Mouse (Mus musculus): ENCODE data around the gene Bsn. TPM values are rescaled to one million over a fixed set of nuclear protein-coding genes. Genes with fewer than 3 reads are reported as not detected.

Bsn gene
- polyA plus RNA-seq, 1 experiment from 2014 or later = 0.06 TPM

DNA sequence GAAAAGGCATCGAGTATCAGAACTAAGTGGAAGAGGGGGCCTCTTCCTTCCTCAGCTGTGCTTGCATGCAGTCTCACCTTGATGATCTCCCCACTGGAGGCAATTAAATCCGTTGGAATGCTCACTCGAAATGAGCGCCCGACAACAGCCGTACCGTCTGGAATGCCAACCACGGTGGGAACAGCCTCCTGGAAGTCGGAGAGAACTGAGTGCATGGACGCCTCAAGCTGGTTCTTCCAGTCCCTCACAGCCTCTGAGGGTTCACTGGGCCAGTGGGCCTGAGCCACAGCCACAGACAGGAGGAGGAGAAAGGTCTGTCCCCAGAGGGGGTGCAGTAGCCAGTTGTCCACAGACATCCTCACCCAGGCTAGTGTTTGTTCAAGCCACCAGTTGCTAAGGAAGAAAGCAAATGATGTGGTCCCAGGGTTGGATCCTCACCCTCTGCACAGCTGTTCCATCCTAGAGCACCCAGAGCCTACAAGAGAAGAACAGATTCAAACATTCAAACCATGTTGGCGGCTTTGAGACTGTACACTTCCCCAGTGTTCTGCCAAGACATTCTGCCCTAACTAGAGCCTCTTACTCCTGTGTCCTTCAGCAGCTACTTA is 27.9 kb upstream of the Bsn start:
- ATAC-seq = no peak
- H3K4me1 ChIP-seq (ENCODE audit: insufficient read depth, low read depth, low read length) = no peaks in the 10 kb centered on the region
- H3K9ac ChIP-seq (replicated peaks; ENCODE audit: low read depth) = no peak overlapping the region
- no peaks in the 10 kb centered on the region for H3K27me3 ChIP-seq (replicated peaks; ENCODE audit: insufficient read depth, low read length)
- H3K4me3 ChIP-seq (ENCODE audit: low read depth, low read length) = no peak overlapping the region
- 72% methylated on average over 11 of the region's 11 CpGs for WGBS
- TF ChIP-seq CTCF (IDR thresholded peaks at IDR 0.05) (no peak), EP300 (IDR thresholded peaks at IDR 0.05) (no peak)
- DNase-seq (ENCODE audit: low spot score) = no peak
- H3K9me3 ChIP-seq (ENCODE audit: low read length) = no peaks in the 10 kb centered on the region
- H3K36me3 ChIP-seq (ENCODE audit: insufficient read depth, low read length) = peaks cover 11% of the 10 kb centered on the region; the same call in 1 of the 2 replicates
- no peak overlapping the region for H3K4me2 ChIP-seq (replicated peaks; ENCODE audit: low read depth, low read length)
- H3K27ac ChIP-seq (ENCODE audit: low read length) = no peak overlapping the region

DNA sequence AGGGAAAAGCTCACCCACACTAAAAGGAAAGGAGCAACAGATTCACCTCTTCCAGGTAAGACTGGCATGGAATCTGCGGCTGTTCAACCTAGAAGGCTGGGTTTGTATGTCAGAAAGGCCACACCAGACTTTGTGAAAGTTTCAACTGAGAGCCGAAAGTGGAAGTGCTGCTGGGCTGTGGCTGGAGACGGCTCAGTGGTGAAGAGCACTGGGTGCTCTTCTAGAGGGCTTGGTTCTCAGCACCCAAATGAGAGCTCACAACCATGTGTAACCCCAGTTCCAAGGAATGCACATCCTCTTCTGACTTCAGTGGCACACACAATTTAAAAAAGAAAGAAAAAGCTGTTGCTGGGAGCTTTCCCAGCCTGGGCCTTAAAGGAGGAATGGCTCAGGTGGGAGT is 27.2 kb upstream of the Bsn start:
- Histone ChIP-seq H3K27me3 (replicated peaks; ENCODE audit: insufficient read depth, low read length) (no peaks in the 10 kb centered on the region), H3K27ac (ENCODE audit: low read length) (no peak overlapping the region), H3K4me1 (ENCODE audit: insufficient read depth, low read depth, low read length) (no peaks in the 10 kb centered on the region), H3K36me3 (ENCODE audit: insufficient read depth, low read length) (peaks cover 11% of the 10 kb centered on the region; the same call in 1 of the 2 replicates), H3K4me2 (replicated peaks; ENCODE audit: low read depth, low read length) (no peak overlapping the region), H3K4me3 (ENCODE audit: low read depth, low read length) (no peak overlapping the region), H3K9me3 (ENCODE audit: low read length) (no peaks in the 10 kb centered on the region), H3K9ac (replicated peaks; ENCODE audit: low read depth) (no peak overlapping the region)
- ATAC-seq = no peak
- DNase-seq (ENCODE audit: low spot score) = no peak
- 91% methylated on average over 3 of the region's 3 CpGs for WGBS
- TF ChIP-seq EP300 (IDR thresholded peaks at IDR 0.05) (no peak), CTCF (IDR thresholded peaks at IDR 0.05) (no peak)

DNA sequence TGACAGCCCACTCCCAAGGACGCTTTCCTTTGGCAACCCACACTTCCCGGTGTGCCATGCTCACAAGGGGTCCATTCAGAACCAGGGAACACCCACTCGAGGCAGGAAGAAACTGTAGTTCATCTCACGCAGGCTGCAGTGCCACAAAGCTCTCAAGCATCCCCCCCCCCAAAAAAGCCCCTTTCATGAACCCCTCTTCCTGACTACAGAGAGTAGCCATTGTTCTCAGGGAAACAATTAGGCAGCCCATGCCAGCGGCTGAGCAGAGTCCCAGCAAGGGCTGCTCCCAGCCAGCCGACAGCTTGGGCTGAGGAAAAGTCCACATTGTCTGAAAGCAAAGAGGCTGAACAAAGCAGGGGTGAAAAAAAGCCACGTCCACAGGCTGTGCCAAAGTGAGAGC is 22.9 kb upstream of the Bsn start:
- Histone ChIP-seq H3K9me3 (ENCODE audit: low read length) (no peaks in the 10 kb centered on the region), H3K4me1 (ENCODE audit: insufficient read depth, low read depth, low read length) (no peaks in the 10 kb centered on the region), H3K36me3 (ENCODE audit: insufficient read depth, low read length) (peaks cover 20% of the 10 kb centered on the region), H3K9ac (replicated peaks; ENCODE audit: low read depth) (no peak overlapping the region), H3K27ac (ENCODE audit: low read length) (no peak overlapping the region), H3K4me3 (ENCODE audit: low read depth, low read length) (no peak overlapping the region), H3K27me3 (replicated peaks; ENCODE audit: insufficient read depth, low read length) (no peaks in the 10 kb centered on the region), H3K4me2 (replicated peaks; ENCODE audit: low read depth, low read length) (no peak overlapping the region)
- DNase-seq (ENCODE audit: low spot score) (no peak), ATAC-seq (peak; percentile 67)
- TF ChIP-seq EP300 (IDR thresholded peaks at IDR 0.05) (no peak), CTCF (IDR thresholded peaks at IDR 0.05) (no peak)
- 33% methylated on average over 7 of the region's 7 CpGs for WGBS

DNA sequence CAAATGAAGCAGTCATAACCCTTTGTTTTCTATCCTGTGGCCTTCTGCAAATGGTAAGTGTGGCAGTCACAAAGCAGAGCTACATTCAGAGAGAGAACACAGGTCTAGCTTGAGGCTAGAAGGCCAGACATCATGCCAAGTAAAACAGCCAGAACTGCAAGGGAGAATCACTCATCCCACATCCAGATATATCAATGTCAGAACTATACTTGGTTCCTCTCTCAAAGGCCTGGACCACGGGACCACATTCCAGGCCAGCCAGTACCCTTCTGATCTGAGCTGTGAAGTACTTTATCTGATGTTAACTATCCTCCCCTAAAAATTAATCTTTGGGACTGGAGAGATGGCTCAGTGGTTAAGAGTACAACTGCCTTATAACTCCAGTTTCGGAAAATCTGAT is 22.2 kb upstream of the Bsn start:
- no peak for ATAC-seq
- Histone ChIP-seq H3K36me3 (ENCODE audit: insufficient read depth, low read length) (peaks cover 22% of the 10 kb centered on the region), H3K27ac (ENCODE audit: low read length) (no peak overlapping the region), H3K4me3 (ENCODE audit: low read depth, low read length) (no peak overlapping the region), H3K9ac (replicated peaks; ENCODE audit: low read depth) (no peak overlapping the region), H3K4me2 (replicated peaks; ENCODE audit: low read depth, low read length) (no peak overlapping the region), H3K27me3 (replicated peaks; ENCODE audit: insufficient read depth, low read length) (no peaks in the 10 kb centered on the region), H3K4me1 (ENCODE audit: insufficient read depth, low read depth, low read length) (no peaks in the 10 kb centered on the region), H3K9me3 (ENCODE audit: low read length) (no peaks in the 10 kb centered on the region)
- 67% methylated on average over 2 of the region's 2 CpGs for WGBS
- no peak for TF ChIP-seq EP300 (IDR thresholded peaks at IDR 0.05)
- TF ChIP-seq CTCF (IDR thresholded peaks at IDR 0.05) = no peak
- no peak for DNase-seq (ENCODE audit: low spot score)

DNA sequence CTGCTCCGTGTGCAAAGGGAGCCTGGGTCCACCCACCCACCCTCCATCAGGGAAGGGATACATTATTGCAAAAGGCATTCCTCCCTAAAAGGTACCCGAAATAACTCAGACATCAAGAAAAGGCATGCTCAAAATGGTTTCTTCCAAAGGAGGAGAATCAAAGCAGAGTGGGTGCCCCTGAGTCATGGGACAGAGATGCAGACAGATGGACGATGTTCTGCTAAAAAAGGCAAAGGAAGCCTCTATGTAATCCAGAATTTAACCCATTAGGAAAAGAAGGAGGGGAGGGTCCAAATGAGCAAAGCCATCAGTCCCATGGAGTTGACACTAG is 15.4 kb upstream of the Bsn start:
- TF ChIP-seq CTCF (IDR thresholded peaks at IDR 0.05) (no peak), EP300 (IDR thresholded peaks at IDR 0.05) (no peak)
- Histone ChIP-seq H3K4me2 (replicated peaks; ENCODE audit: low read depth, low read length) (no peak overlapping the region), H3K4me1 (ENCODE audit: insufficient read depth, low read depth, low read length) (0 out of 2 replicates have a peak, but pooled peaks cover 4% of the 10 kb centered on the region), H3K27me3 (replicated peaks; ENCODE audit: insufficient read depth, low read length) (no peaks in the 10 kb centered on the region), H3K4me3 (ENCODE audit: low read depth, low read length) (no peak overlapping the region), H3K9me3 (ENCODE audit: low read length) (no peaks in the 10 kb centered on the region), H3K36me3 (ENCODE audit: insufficient read depth, low read length) (peaks cover 15% of the 10 kb centered on the region), H3K27ac (ENCODE audit: low read length) (no peak overlapping the region), H3K9ac (replicated peaks; ENCODE audit: low read depth) (no peak overlapping the region)
- no peak for ATAC-seq
- no peak for DNase-seq (ENCODE audit: low spot score)
- 70% methylated on average over 3 of the region's 3 CpGs for WGBS

DNA sequence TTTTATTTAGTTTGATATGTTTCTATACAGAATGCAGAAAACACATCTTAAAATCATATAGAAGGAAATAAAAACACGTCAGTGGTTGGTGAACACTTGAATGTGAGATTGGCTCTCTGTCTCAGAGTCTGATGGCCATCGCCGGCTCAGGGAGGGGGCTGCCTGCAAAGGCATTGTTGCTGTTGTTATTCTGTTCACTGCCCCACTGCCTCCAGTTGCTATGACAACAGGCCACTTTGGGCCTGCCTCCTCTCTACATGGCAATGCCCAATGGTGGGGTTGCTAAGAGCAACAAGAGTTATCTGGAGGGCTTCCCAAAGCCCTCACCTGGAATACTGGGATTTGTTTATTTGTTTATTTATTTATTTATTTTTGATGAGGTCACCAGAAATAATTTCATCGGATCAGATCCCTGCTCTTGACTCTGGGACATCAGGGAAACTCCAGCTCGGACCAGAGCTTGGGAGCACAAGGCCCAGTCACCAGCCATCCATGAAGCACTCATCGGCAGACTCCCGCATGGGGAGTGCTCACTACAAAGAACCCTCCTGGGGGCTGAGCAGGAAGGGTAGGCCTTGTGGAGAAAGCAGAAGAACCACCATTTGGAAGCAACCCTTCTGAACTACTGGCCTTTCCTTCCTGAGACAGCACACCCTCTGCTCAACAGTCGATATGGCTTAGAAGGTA is 14.8 kb upstream of the Bsn start:
- TF ChIP-seq CTCF (IDR thresholded peaks at IDR 0.05) = no peak
- no peak for TF ChIP-seq EP300 (IDR thresholded peaks at IDR 0.05)
- Histone ChIP-seq H3K4me2 (replicated peaks; ENCODE audit: low read depth, low read length) (no peak overlapping the region), H3K4me1 (ENCODE audit: insufficient read depth, low read depth, low read length) (0 out of 2 replicates have a peak, but pooled peaks cover 6% of the 10 kb centered on the region), H3K9me3 (ENCODE audit: low read length) (no peaks in the 10 kb centered on the region), H3K4me3 (ENCODE audit: low read depth, low read length) (no peak overlapping the region), H3K9ac (replicated peaks; ENCODE audit: low read depth) (no peak overlapping the region), H3K27ac (ENCODE audit: low read length) (no peak overlapping the region), H3K27me3 (replicated peaks; ENCODE audit: insufficient read depth, low read length) (no peaks in the 10 kb centered on the region), H3K36me3 (ENCODE audit: insufficient read depth, low read length) (peaks cover 15% of the 10 kb centered on the region)
- ATAC-seq (no peak), DNase-seq (ENCODE audit: low spot score) (no peak)
- WGBS = 84% methylated on average over 8 of the region's 8 CpGs
